Mouse (Mus musculus) MEL (cell line): ENCODE measurements around the gene Grid1. TPM values are rescaled to one million over a fixed set of nuclear protein-coding genes. Genes with fewer than 3 reads are reported as not detected.

ENCODE experiments used
- DNase-seq: peaks from one replicate; pipeline ENCODE4 v3.0.0; 2011; ENCODE audit warnings: low read depth, low spot score
- H3K27ac ChIP-seq: 2 replicates; pipeline ENCODE4 v1.5.1; 2012; ENCODE audit warnings: low read depth, mild to moderate bottlenecking, control low read depth, low read length, moderate library complexity; ENCODE audit not compliant: control insufficient read depth
- H3K27me3 ChIP-seq, 2 experiments: fragments of 150-350 bp in 1 of 2; sonication (generic) in 1 of 2; 2 replicates each; pipeline ENCODE4 v1.6.1; 2012; ENCODE audit warnings: low read length in 2 of 2, mild to moderate bottlenecking in 2 of 2, improper control_type of control experiment in 1 of 2, moderate library complexity in 1 of 2; ENCODE audit not compliant: insufficient read depth in 2 of 2, control insufficient read depth in 1 of 2
- H3K36me3 ChIP-seq, 2 experiments: 2 replicates each; pipeline ENCODE4 v1.6.1; 2012 to 2014; ENCODE audit warnings: low read length in 2 of 2, improper control_type of control experiment in 1 of 2, inconsistent platforms in 1 of 2, mild to moderate bottlenecking in 1 of 2; ENCODE audit not compliant: insufficient read depth in 2 of 2, control insufficient read depth in 1 of 2
- H3K4me1 ChIP-seq, 2 experiments: fragments of 150-350 bp in 1 of 2; sonication (generic) in 1 of 2; 2 replicates each; pipeline ENCODE4 v1.6.1; 2012; ENCODE audit warnings: low read length in 2 of 2, improper control_type of control experiment in 1 of 2, mild to moderate bottlenecking in 1 of 2; ENCODE audit not compliant: insufficient read depth in 2 of 2, control insufficient read depth in 1 of 2
- H3K4me3 ChIP-seq, 2 experiments: fragments of 150-350 bp in 1 of 2; sonication (generic) in 1 of 2; 2 replicates each; pipeline ENCODE4 v1.5.1; 2012; ENCODE audit warnings: low read depth in 2 of 2, low read length in 2 of 2, mild to moderate bottlenecking in 2 of 2, moderate library complexity in 2 of 2, control low read depth in 1 of 2, improper control_type of control experiment in 1 of 2; ENCODE audit not compliant: control insufficient read depth in 1 of 2, insufficient read depth in 1 of 2
- H3K79me2 ChIP-seq: 2 replicates; pipeline ENCODE4 v1.6.1; 2012; ENCODE audit warnings: mild to moderate bottlenecking, low read length, moderate library complexity; ENCODE audit not compliant: control insufficient read depth, poor library complexity, insufficient read depth
- H3K9ac ChIP-seq: 2 replicates; pipeline ENCODE4 v1.6.1; 2012; ENCODE audit warnings: low read depth, mild to moderate bottlenecking, control low read depth, low read length, moderate library complexity; ENCODE audit not compliant: control insufficient read depth, poor library complexity, severe bottlenecking
- H3K9me3 ChIP-seq: fragments of 150-350 bp; sonication (generic); replicated peaks from 2 replicates; pipeline ENCODE4 v1.6.1; 2012; ENCODE audit warnings: mild to moderate bottlenecking, low read length, improper control_type of control experiment, moderate library complexity; ENCODE audit not compliant: insufficient read depth
- BHLHE40 ChIP-seq: IDR thresholded peaks from 2 replicates; pipeline ENCODE4 v1.6.1; 2012; ENCODE audit warnings: low read depth, mild to moderate bottlenecking, inconsistent platforms, low read length, improper control_type of control experiment, borderline replicate concordance
- CHD1 ChIP-seq: IDR thresholded peaks from 2 replicates; pipeline ENCODE4 v1.6.1; 2012; ENCODE audit warnings: low read depth, mild to moderate bottlenecking, inconsistent platforms, low read length, improper control_type of control experiment
- CHD2 ChIP-seq: IDR thresholded peaks from 2 replicates; pipeline ENCODE4 v1.6.1; 2011; ENCODE audit warnings: low read length, improper control_type of control experiment
- CTCF ChIP-seq, 3 experiments: IDR thresholded peaks in 2 of 3; conservative IDR thresholded peaks in 1 of 3; 2 replicates each; pipeline ENCODE4 v1.5.1; 2011 to 2012; ENCODE audit warnings: low read length in 3 of 3, low read depth in 2 of 3, mild to moderate bottlenecking in 2 of 3, improper control_type of control experiment in 1 of 3, inconsistent platforms in 1 of 3, mixed read lengths in 1 of 3, moderate library complexity in 1 of 3; ENCODE audit not compliant: control insufficient read depth in 1 of 3, insufficient read depth in 1 of 3, poor library complexity in 1 of 3, severe bottlenecking in 1 of 3
- E2F4 ChIP-seq: IDR thresholded peaks from 2 replicates; pipeline ENCODE4 v1.6.1; 2011; ENCODE audit warnings: low read depth, low read length, improper control_type of control experiment, borderline replicate concordance
- EP300 ChIP-seq, 2 experiments: IDR thresholded peaks; 2 replicates each; pipeline ENCODE4 v1.6.1; 2011; ENCODE audit warnings: improper control_type of control experiment in 2 of 2, low read length in 2 of 2, low read depth in 1 of 2, mild to moderate bottlenecking in 1 of 2
- ETS1 ChIP-seq: IDR thresholded peaks from 2 replicates; pipeline ENCODE4 v1.6.1; 2012; ENCODE audit warnings: low read depth, mild to moderate bottlenecking, inconsistent platforms, low read length, improper control_type of control experiment, moderate library complexity
- GABPA ChIP-seq: IDR thresholded peaks from 2 replicates; pipeline ENCODE4 v1.6.1; 2012; ENCODE audit warnings: low read depth, mild to moderate bottlenecking, inconsistent platforms, low read length, improper control_type of control experiment, moderate library complexity
- GATA1 ChIP-seq: IDR thresholded peaks from 2 replicates; pipeline ENCODE4 v1.6.1; 2011; ENCODE audit warnings: low read depth, low read length, improper control_type of control experiment
- HCFC1 ChIP-seq: IDR thresholded peaks from 2 replicates; pipeline ENCODE4 v1.6.1; 2012; ENCODE audit warnings: low read depth, mild to moderate bottlenecking, inconsistent platforms, low read length, improper control_type of control experiment, moderate library complexity
- KAT2A ChIP-seq: conservative IDR thresholded peaks from 2 replicates; pipeline ENCODE4 v1.6.1; 2012; ENCODE audit warnings: low read depth, low read length, improper control_type of control experiment, inconsistent platforms
- MAZ ChIP-seq: IDR thresholded peaks from 2 replicates; pipeline ENCODE4 v1.6.1; 2012; ENCODE audit warnings: low read depth, mild to moderate bottlenecking, inconsistent platforms, low read length, improper control_type of control experiment
- MEF2A ChIP-seq: IDR thresholded peaks from 2 replicates; pipeline ENCODE4 v1.6.1; 2014; ENCODE audit warnings: low read depth, mild to moderate bottlenecking, inconsistent platforms, low read length, improper control_type of control experiment; ENCODE audit not compliant: poor library complexity, insufficient replicate concordance, severe bottlenecking; ENCODE audit errors: extremely low read depth
- NELFE ChIP-seq: IDR thresholded peaks from 2 replicates; pipeline ENCODE4 v1.6.1; 2011; ENCODE audit warnings: low read depth, low read length, improper control_type of control experiment
- POLR2AphosphoS5 ChIP-seq: IDR thresholded peaks from 2 replicates; pipeline ENCODE4 v1.6.1; 2012; ENCODE audit warnings: low read depth, borderline replicate concordance, mild to moderate bottlenecking, inconsistent platforms, low read length, moderate library complexity, mixed read lengths
- RAD21 ChIP-seq: IDR thresholded peaks from 2 replicates; pipeline ENCODE4 v1.6.1; 2011; ENCODE audit warnings: mild to moderate bottlenecking, low read depth, low read length, improper control_type of control experiment
- RCOR1 ChIP-seq: IDR thresholded peaks from 2 replicates; pipeline ENCODE4 v1.6.1; 2012; ENCODE audit warnings: low read depth, mild to moderate bottlenecking, inconsistent platforms, low read length, improper control_type of control experiment
- SIN3A ChIP-seq: IDR thresholded peaks from 2 replicates; pipeline ENCODE4 v1.6.1; 2012; ENCODE audit warnings: low read length, improper control_type of control experiment, inconsistent platforms
- TCF12 ChIP-seq: IDR thresholded peaks from 2 replicates; pipeline ENCODE4 v1.6.1; 2014; ENCODE audit warnings: low read depth, mild to moderate bottlenecking, inconsistent platforms, low read length, improper control_type of control experiment, moderate library complexity
- UBTF ChIP-seq: IDR thresholded peaks from 2 replicates; pipeline ENCODE4 v1.6.1; 2012; ENCODE audit warnings: low read depth, mild to moderate bottlenecking, inconsistent platforms, low read length, improper control_type of control experiment, moderate library complexity, borderline replicate concordance; ENCODE audit not compliant: insufficient read depth
- USF1 ChIP-seq: IDR thresholded peaks from 2 replicates; pipeline ENCODE4 v1.6.1; 2014; ENCODE audit warnings: low read depth, mild to moderate bottlenecking, inconsistent platforms, low read length, improper control_type of control experiment, moderate library complexity
- USF2 ChIP-seq, 2 experiments: IDR thresholded peaks; 2 replicates each; pipeline ENCODE4 v1.6.1; 2011 to 2012; ENCODE audit warnings: improper control_type of control experiment in 2 of 2, low read length in 2 of 2, borderline replicate concordance in 1 of 2, inconsistent platforms in 1 of 2, low read depth in 1 of 2, mild to moderate bottlenecking in 1 of 2; ENCODE audit not compliant: insufficient read depth in 1 of 2
- ZC3H11A ChIP-seq: IDR thresholded peaks from 2 replicates; pipeline ENCODE4 v1.6.1; 2012; ENCODE audit warnings: low read depth, mild to moderate bottlenecking, inconsistent platforms, low read length, improper control_type of control experiment
- ZKSCAN1 ChIP-seq: IDR thresholded peaks from 2 replicates; pipeline ENCODE4 v1.6.1; 2012; ENCODE audit warnings: low read depth, mild to moderate bottlenecking, inconsistent platforms, low read length, improper control_type of control experiment, moderate library complexity
- ZMIZ1 ChIP-seq: IDR thresholded peaks from 2 replicates; pipeline ENCODE4 v1.6.1; 2012; ENCODE audit warnings: low read depth, mild to moderate bottlenecking, inconsistent platforms, low read length, improper control_type of control experiment, moderate library complexity
- polyA plus RNA-seq, 2 experiments: library from polyadenylated mRNA; stranded (reverse) in 1 of 2; unstranded in 1 of 2; fragments of >175 nt in 1 of 2; fragments of >200 nt in 1 of 2; gene quantifications; 2 replicates each; pipeline versions ENCODE4 v1.2.1 to v1.2.4; 2012; ENCODE audit warnings: low replicate concordance in 2 of 2, low read depth in 1 of 2; ENCODE audit not compliant: insufficient read length in 2 of 2, insufficient read depth in 1 of 2, missing spikeins in 1 of 2
- total RNA-seq: library from RNA; depleted of rRNA; stranded (reverse); fragments of 300-350 nt; gene quantifications from 2 replicates; pipeline ENCODE4 v1.2.3, GENCODE M21; 2012

Grid1 gene
- total and polyA plus RNA-seq, 3 experiments, result not detected

DNA sequence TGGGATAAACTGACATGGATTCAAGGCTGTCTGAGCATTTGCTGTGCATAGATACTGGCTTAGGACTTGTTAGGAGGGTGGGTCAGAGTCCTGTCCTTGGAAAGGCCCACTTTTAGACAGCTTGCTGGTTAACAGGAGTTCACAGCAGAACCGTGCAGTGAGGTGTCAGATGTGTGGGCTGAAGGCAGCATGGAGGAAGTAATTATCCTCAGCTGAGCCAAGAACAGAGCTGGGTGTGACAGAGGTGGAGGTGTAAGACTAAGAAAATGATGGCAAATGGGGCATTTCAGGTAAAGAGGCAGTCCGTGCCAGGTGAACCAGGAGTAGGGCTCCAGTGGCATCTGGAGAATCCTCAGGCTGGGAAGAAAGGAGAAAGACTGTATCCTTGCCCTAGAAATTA, 666.1 kb downstream of the Grid1 start:
- Histone ChIP-seq H3K27me3 (no peaks in the 10 kb centered on the region), H3K9ac (no peak overlapping the region), H3K36me3 (no peaks in the 10 kb centered on the region), H3K9me3 (no peaks in the 10 kb centered on the region), H3K79me2 (no peaks in the 10 kb centered on the region), H3K4me1 (no peaks in the 10 kb centered on the region), H3K27ac (no peak overlapping the region), H3K4me3 (no peak overlapping the region)
- TF ChIP-seq RAD21 (no peak), CHD1 (no peak), TCF12 (no peak), USF1 (no peak), E2F4 (no peak), POLR2AphosphoS5 (no peak), NELFE (no peak), MEF2A (no peak), HCFC1 (no peak), RCOR1 (no peak), ZKSCAN1 (no peak), USF2 (IDR thresholded peaks at IDR 0.05; ENCODE audit: borderline replicate concordance in 1 of 2, insufficient read depth in 1 of 2, low read depth in 1 of 2, low read length in 2 of 2) (no peak), ZC3H11A (no peak), CTCF (IDR thresholded peaks at IDR 0.05 in 2 of 3, conservative IDR thresholded peaks at IDR 0.05 in 1 of 3; ENCODE audit: control insufficient read depth in 1 of 3, insufficient read depth in 1 of 3, low read depth in 2 of 3, low read length in 3 of 3, poor library complexity in 1 of 3, severe bottlenecking in 1 of 3) (no peak), ETS1 (no peak), GABPA (no peak), BHLHE40 (no peak), SIN3A (no peak), GATA1 (no peak), CHD2 (no peak)
- no peak for DNase-seq

DNA sequence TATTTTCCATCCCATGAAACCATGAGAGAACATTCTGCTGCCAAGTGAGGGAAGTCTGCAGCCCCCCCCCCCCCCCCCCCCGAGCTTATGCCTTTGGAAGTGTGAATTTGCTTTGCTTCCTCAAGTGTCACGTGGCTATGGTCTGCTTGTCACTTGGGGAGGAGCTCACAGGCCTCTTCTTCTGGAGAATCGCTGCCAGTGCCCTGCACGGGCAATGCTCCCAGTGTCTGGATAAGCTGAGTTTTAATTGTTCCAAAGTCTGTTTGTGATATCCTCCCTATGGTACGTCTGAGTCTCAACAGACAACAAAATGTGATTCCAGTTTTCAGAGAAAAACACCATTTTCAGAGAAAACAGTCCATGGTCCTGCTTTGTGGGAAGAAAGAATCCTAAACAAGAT, 682.4 kb downstream of the Grid1 start:
- no peaks in the 10 kb centered on the region for H3K79me2 ChIP-seq
- no peak for DNase-seq
- H3K27ac ChIP-seq, result no peak overlapping the region
- no peak overlapping the region for H3K4me3 ChIP-seq
- no peaks in the 10 kb centered on the region for H3K9me3 ChIP-seq
- H3K36me3 ChIP-seq, result no peaks in the 10 kb centered on the region
- no peaks in the 10 kb centered on the region for H3K27me3 ChIP-seq
- TF ChIP-seq BHLHE40 (no peak), EP300 (IDR thresholded peaks at IDR 0.05; ENCODE audit: low read depth in 1 of 2, low read length in 2 of 2) (no peak), ZMIZ1 (no peak), UBTF (no peak), TCF12 (no peak), HCFC1 (no peak), KAT2A (no peak), MAZ (no peak), USF1 (no peak), NELFE (no peak), ZC3H11A (no peak)
- no peak overlapping the region for H3K9ac ChIP-seq
- no peaks in the 10 kb centered on the region for H3K4me1 ChIP-seq
